Mouse (Mus musculus) lung, postnatal 0 days (tissue): ENCODE data around the gene Spata13. TPM values are rescaled to one million over a fixed set of nuclear protein-coding genes. Genes with fewer than 3 reads are reported as not detected.

ENCODE experiments used
- ATAC-seq: fragments of 200-750 bp; cut with Nextera tagmentation; 2 replicates; pipeline ENCODE4 v1.8.0; 2017; ENCODE audit warnings: moderate library complexity
- DNase-seq: peaks from one replicate; pipeline ENCODE4 v3.0.0-alpha.2; 2016; ENCODE audit warnings: low spot score
- H3K27ac ChIP-seq: fragments of 300-500 bp; sonication (generic); 2 replicates; pipeline ENCODE4 v1.5.1; 2014; ENCODE audit warnings: antibody characterized with exemption, mild to moderate bottlenecking, low read length, mixed read lengths
- H3K27me3 ChIP-seq: fragments of 300-500 bp; sonication (generic); replicated peaks from 2 replicates; pipeline ENCODE4 v1.6.1; 2014; ENCODE audit warnings: low read length, mixed read lengths; ENCODE audit not compliant: insufficient read depth
- H3K36me3 ChIP-seq: fragments of 300-500 bp; sonication (generic); 2 replicates; pipeline ENCODE4 v1.6.1; 2014; ENCODE audit warnings: low read length, mixed read lengths; ENCODE audit not compliant: insufficient read depth
- H3K4me1 ChIP-seq: fragments of 300-500 bp; sonication (generic); 2 replicates; pipeline ENCODE4 v1.6.1; 2014; ENCODE audit warnings: antibody characterized with exemption, low read depth, low read length, mixed read lengths; ENCODE audit not compliant: insufficient read depth
- H3K4me2 ChIP-seq: fragments of 300-500 bp; sonication (generic); replicated peaks from 2 replicates; pipeline ENCODE4 v1.6.1; 2014; ENCODE audit warnings: low read depth, mild to moderate bottlenecking, low read length, moderate library complexity, mixed read lengths
- H3K4me3 ChIP-seq: fragments of 300-500 bp; sonication (generic); 2 replicates; pipeline ENCODE4 v1.5.1; 2014; ENCODE audit warnings: low read depth, low read length
- H3K9ac ChIP-seq: fragments of 300-500 bp; sonication (generic); replicated peaks from 2 replicates; pipeline ENCODE4 v1.6.1; 2014; ENCODE audit warnings: low read depth, mild to moderate bottlenecking
- H3K9me3 ChIP-seq: fragments of 300-500 bp; sonication (generic); 2 replicates; pipeline ENCODE4 v1.6.1; 2016; ENCODE audit warnings: low read length, mixed read lengths
- CTCF ChIP-seq: IDR thresholded peaks from 2 replicates; pipeline ENCODE4 v1.5.1; 2016; ENCODE audit warnings: antibody characterized with exemption, mild to moderate bottlenecking
- EP300 ChIP-seq: IDR thresholded peaks from 2 replicates; pipeline ENCODE4 v1.6.1; 2016; ENCODE audit warnings: antibody characterized with exemption, mild to moderate bottlenecking, control low read depth
- WGBS: fragments of 180-500 bp; shearing (Covaris S2); extraction: QIAGEN DNeasy Blood & Tissue Kit; methylation state at CpG from one replicate; pipeline ENCODE4 v1.1.7; 2014; 5-methylcytosine and 5-hydroxymethylcytosine counted together
- polyA plus RNA-seq: library from polyadenylated mRNA; unstranded; fragments of >200 nt; fragmentation: Nextera tagmentation; extraction: Ambion mirVana; gene quantifications from 2 replicates; pipeline ENCODE4 v1.2.1, GENCODE M21; 2015

Spata13 gene
- polyA plus RNA-seq, 1 experiment from 2014 or later, result 11.7 TPM

DNA sequence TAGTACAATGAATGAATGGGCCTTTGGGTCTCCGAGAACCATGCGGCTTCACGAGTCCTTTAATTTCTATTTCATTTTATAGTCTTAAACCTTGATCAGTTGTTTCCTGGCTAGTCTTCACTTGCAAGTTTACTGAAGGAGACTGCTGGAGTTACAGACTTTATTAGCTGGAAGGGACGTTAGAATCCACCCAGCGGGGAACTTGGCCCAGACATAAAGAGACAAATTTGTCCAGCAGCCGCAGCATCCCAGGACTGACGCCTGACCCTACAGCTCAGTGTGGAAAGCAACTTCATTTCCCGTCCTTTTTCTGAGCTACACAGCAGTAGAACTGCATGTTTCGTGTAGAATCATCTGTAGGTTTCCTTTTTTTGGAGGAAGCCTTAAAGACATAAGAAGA is 3.2 kb downstream of the Spata13 start:
- H3K27me3 ChIP-seq, result no peaks in the 10 kb centered on the region
- ATAC-seq (no peak), DNase-seq (no peak)
- 71% methylated on average over 9 of the region's 9 CpGs for WGBS
- no peaks in the 10 kb centered on the region for H3K9me3 ChIP-seq
- no peak overlapping the region; the same call in 1 of the 2 replicates for H3K4me2 ChIP-seq
- no peak for TF ChIP-seq CTCF
- TF ChIP-seq EP300, result no peak
- H3K9ac ChIP-seq, result no peak overlapping the region
- peaks cover 12% of the 10 kb centered on the region for H3K4me1 ChIP-seq
- H3K36me3 ChIP-seq, result no peaks in the 10 kb centered on the region
- no peak overlapping the region for H3K27ac ChIP-seq
- H3K4me3 ChIP-seq, result no peak overlapping the region

DNA sequence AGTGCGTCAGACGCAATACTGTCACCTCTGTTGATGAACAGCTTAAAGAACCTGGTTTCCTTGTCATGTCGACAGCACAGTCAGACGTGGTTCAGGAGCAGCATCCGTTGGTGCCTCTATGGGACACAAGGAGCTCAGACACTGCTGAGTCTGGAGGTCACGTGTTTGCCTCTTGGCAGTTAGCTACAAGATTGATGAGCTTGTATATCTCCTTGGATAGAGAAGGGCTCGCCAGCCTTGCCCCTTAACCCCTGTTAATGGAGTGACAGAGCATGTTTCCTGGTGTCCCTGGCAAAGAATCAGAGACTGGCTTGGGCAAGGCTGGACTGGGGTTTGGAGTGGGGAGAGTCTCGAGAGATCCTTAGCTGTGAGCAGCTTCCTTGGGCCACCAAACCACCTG is 4.4 kb downstream of the Spata13 start:
- 47% methylated on average over 8 of the region's 8 CpGs for WGBS
- peak; percentile 47 for DNase-seq

DNA sequence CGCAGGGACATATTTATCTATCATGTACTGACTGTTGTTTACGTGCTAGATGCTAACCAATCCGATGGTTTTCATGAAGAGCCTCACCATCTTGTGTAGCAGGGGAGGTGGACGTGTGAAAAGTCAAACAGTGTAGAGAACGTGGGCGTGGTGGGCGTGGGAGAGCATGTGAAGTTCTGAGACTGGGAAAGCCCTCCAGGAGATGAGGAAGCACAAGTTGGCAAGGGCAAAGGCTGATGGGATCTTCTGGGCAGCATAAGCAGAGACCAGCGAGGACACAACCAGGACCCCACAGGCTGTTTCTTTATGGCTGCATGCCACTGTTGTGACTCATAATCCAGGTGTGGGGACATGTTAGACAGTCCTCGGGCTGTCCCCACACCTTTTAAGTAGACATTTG is 5.4 kb downstream of the Spata13 start:
- no peak overlapping the region for H3K4me2 ChIP-seq
- peaks cover 12% of the 10 kb centered on the region for H3K4me1 ChIP-seq
- DNase-seq (no peak), ATAC-seq (no peak)
- H3K9me3 ChIP-seq, result no peaks in the 10 kb centered on the region
- no peak overlapping the region for H3K9ac ChIP-seq
- H3K4me3 ChIP-seq, result no peak overlapping the region
- H3K27ac ChIP-seq, result no peak overlapping the region
- TF ChIP-seq EP300, result no peak
- no peak for TF ChIP-seq CTCF
- 67% methylated on average over 9 of the region's 9 CpGs for WGBS
- H3K36me3 ChIP-seq, result no peaks in the 10 kb centered on the region
- H3K27me3 ChIP-seq, result no peaks in the 10 kb centered on the region

More for the DNA sequence above, 4.4 kb downstream of the Spata13 start:
- H3K4me2 ChIP-seq, result no peak overlapping the region
- TF ChIP-seq CTCF (no peak), EP300 (no peak)
- H3K9ac ChIP-seq, result no peak overlapping the region
- peaks cover 12% of the 10 kb centered on the region for H3K4me1 ChIP-seq
- H3K36me3 ChIP-seq, result no peaks in the 10 kb centered on the region
- no peak for ATAC-seq
- no peaks in the 10 kb centered on the region for H3K27me3 ChIP-seq
- H3K4me3 ChIP-seq, result no peak overlapping the region
- H3K27ac ChIP-seq, result no peak overlapping the region
- H3K9me3 ChIP-seq, result no peaks in the 10 kb centered on the region

DNA sequence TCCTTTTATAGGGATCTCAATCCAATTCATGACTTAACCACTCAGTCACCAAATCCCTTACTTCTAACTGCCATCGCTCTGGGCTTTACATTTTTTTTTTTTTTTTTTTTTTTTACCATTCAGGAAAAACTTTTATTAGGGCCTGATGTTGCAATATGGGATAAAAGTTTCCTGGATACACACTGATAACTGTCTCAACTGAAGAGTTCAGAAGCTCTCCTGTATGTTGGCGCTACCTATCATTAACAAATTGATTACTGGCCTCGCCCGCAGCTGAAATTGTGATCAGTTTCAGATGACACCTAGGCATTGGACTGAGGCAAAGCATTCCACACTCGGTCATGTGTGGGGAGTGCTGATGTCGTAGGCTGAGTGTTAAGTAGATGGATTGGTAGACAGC is 7.3 kb downstream of the Spata13 start:
- Histone ChIP-seq H3K9me3 (no peaks in the 10 kb centered on the region), H3K27me3 (no peaks in the 10 kb centered on the region), H3K27ac (no peak overlapping the region), H3K9ac (no peak overlapping the region), H3K36me3 (no peaks in the 10 kb centered on the region), H3K4me2 (no peak overlapping the region), H3K4me1 (peaks cover 14% of the 10 kb centered on the region), H3K4me3 (no peak overlapping the region)
- DNase-seq (no peak), ATAC-seq (no peak)
- TF ChIP-seq EP300 (no peak), CTCF (no peak)
- 77% methylated on average over 6 of the region's 6 CpGs for WGBS

DNA sequence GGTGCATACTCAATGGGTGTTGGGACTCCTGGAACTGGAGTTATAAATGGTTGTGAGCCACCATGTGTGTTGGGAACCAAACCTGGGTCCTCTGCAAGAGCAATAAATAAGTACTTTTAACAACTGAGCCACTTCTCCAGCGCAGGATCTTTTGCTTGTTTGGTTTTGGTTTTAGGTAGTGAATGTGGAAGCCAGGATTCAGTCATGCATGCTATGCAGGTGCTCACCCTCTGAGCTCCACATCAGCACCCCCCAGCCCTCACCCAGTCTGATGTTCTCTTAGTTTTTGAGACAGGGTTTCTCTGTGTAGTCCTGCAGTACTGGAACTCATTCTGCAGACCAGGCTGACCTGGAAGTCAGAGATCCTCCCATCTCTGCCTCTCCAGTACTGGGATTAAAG is 8.3 kb downstream of the Spata13 start:
- no peak overlapping the region for H3K27ac ChIP-seq
- WGBS, result 90% methylated on average over 1 of the region's 1 CpGs
- H3K4me3 ChIP-seq, result no peak overlapping the region
- no peak overlapping the region for H3K9ac ChIP-seq
- peaks cover 5% of the 10 kb centered on the region; the same call in 1 of the 2 replicates for H3K4me1 ChIP-seq
- no peaks in the 10 kb centered on the region for H3K9me3 ChIP-seq
- H3K36me3 ChIP-seq, result no peaks in the 10 kb centered on the region
- DNase-seq (no peak), ATAC-seq (no peak)
- H3K4me2 ChIP-seq, result no peak overlapping the region
- no peaks in the 10 kb centered on the region for H3K27me3 ChIP-seq
- no peak for TF ChIP-seq EP300
- no peak for TF ChIP-seq CTCF

DNA sequence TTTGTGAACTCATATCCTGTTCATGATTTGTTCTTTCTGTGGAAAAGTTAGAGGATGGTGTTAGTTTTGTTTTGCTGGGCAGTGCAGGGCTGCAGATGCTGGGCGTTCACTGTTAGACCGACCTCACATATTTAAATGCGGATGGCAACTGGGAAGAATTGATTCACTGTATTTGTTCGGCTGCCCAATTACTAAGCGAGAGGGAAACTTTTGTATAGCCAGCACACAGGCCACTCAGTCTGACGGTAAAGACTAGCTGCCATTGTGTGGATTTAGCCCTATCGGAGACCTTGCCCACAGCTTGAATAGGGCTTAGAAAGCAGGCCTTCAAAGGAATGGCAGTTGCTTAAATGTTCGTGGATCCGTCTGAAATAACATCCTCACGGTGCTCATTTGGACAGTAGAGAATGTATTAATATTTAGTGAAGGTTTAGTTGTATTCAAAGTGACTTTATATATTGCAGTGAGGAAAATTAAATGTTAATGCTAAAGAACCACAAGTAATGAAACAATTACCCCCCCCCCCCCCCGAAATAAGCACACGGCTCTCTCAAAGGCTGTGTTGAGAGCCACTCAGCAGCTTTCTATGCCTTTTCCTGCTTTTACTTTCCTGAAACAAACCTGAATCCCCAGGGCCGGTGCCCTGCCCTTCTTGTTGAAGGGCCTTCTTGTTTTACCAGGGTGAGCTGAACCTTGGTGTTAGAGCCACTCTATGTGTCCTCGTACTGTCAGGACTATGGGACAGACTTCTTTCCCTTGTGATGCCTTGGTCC is 9.5 kb downstream of the Spata13 start:
- Histone ChIP-seq H3K4me1 (0 out of 2 replicates have a peak, but pooled peaks cover 5% of the 10 kb centered on the region), H3K27me3 (no peaks in the 10 kb centered on the region), H3K4me2 (no peak overlapping the region), H3K9me3 (no peaks in the 10 kb centered on the region), H3K4me3 (no peak overlapping the region), H3K27ac (no peak overlapping the region), H3K36me3 (no peaks in the 10 kb centered on the region), H3K9ac (no peak overlapping the region)
- WGBS, result 78% methylated on average over 13 of the region's 14 CpGs
- TF ChIP-seq CTCF, result no peak
- DNase-seq, result no peak
- no peak for ATAC-seq
